Mouse (Mus musculus) megakaryocyte progenitor cell, adult 5-6 weeks (primary cell): ENCODE data around the gene Il12rb1. TPM values are rescaled to one million over a fixed set of nuclear protein-coding genes. Genes with fewer than 3 reads are reported as not detected.
A peak's percentile ranks its signal among the peaks of the same experiment; 100 is the strongest.

Experiments
- ATAC-seq: replicated peaks from 2 replicates; pipeline ENCODE4 v1.8.0; 2016; ENCODE audit warnings: mild to moderate bottlenecking, moderate TSS enrichment, inconsistent platforms; ENCODE audit not compliant: poor library complexity
- total RNA-seq, 2 experiments: library from RNA; stranded (forward) in 1 of 2; stranded (reverse) in 1 of 2; fragments of 157-497, 149-512 nt in 1 of 2; fragments of 200-1000 nt in 1 of 2; gene quantifications; 2 replicates each; pipeline versions ENCODE4 v1.2.3 to v1.2.4; 2015 to 2017

Il12rb1 gene
- total RNA-seq, 2 experiments from 2014 or later: 0.64 to 1.7 TPM

DNA sequence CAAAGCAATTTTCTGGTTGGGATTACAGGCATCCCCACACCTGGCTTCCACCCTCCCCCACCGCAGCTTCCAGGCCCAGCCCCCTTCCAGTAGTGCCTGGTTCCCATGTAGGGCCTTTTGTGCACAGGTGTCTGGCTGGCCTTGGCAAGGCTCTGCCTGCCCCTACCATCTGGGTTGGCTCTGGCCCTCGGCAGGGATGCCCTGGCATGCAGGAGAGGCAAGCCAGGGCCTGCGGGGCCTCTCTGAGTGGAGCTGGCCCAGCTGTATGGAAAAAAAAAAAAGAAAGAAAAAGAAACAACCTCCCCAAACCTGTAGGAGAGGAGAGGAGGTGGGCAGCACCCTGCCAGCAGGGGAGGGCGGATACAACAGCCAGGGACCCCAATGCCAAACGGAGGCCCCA lies 34.8 kb upstream of the Il12rb1 start:
- no peak for ATAC-seq

DNA sequence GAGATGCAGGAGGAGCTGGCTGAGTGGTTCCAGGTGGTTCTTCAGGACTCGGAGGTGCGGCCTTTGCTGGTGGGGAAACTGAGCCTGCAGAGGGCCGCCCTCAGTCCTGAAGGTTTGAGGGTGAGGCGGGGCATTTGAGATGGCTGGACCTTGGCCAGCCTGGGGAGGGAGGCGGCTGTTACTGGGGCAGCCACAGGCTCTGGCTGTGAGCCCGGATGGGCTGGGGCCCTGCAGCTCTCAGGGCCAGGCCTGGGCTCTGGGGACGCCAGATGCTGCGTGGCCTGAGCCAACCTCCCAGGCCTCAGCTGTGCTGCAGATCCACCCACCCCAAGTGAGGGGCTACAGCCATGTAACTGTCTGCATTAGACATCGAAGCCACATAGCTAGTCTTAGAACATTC lies 34.4 kb upstream of the Il12rb1 start:
- ATAC-seq: no peak

- no peak for ATAC-seq
Observed at GRCm38 (mm10) chr8:70774740-70775139, 33.5 kb upstream of the Il12rb1 start.

DNA sequence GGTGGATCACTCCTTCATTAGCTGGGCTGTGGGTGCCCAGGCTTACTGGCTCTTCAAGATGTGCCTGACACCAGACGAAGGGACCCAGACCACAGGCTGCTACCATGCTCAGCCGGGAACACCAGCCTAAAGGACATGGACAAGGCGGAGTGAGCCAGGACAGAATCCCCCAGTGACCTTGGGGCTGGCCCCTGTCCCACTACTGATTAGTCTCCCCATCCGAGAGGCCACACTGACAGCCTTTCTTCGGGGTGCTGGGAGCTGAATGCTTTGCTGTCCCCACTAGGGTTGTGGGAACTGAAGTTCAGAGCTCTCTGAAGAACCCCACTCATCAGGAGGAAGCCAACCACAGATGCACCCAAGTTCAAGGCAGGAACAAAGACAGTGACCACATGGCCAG lies 33.0 kb upstream of the Il12rb1 start:
- no peak for ATAC-seq

DNA sequence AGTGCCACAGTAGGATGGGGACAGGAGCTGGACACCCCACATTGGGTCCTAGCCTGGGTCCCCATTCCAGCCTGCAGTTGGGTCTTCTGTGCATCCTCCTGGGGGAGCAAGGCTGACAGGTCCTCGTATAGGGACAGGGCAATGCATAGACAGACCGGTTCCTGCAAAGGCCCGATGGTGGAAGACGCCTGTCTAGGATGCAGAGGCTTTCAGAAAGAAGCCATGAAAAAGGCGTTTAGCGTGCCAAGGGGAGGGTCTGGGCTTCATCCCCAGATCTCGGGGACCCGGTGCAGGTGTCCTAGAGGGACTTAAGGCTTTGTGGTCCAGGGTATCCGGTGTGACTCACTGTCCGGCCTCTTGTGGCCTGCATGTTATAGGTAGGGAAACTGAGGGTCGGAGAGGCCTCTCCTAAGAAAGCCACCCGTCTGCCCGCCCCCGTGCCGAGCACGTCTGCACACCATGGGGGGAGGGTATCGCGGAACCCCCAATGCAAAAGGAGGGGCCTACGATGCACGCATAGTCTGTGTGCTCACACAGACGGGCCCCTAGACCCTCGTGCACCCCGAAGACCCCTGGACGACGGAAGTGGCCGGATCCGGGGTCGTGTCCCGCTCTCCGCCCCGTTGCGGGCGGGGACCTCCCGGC lies 32.3 kb upstream of the Il12rb1 start:
- no peak for ATAC-seq

DNA sequence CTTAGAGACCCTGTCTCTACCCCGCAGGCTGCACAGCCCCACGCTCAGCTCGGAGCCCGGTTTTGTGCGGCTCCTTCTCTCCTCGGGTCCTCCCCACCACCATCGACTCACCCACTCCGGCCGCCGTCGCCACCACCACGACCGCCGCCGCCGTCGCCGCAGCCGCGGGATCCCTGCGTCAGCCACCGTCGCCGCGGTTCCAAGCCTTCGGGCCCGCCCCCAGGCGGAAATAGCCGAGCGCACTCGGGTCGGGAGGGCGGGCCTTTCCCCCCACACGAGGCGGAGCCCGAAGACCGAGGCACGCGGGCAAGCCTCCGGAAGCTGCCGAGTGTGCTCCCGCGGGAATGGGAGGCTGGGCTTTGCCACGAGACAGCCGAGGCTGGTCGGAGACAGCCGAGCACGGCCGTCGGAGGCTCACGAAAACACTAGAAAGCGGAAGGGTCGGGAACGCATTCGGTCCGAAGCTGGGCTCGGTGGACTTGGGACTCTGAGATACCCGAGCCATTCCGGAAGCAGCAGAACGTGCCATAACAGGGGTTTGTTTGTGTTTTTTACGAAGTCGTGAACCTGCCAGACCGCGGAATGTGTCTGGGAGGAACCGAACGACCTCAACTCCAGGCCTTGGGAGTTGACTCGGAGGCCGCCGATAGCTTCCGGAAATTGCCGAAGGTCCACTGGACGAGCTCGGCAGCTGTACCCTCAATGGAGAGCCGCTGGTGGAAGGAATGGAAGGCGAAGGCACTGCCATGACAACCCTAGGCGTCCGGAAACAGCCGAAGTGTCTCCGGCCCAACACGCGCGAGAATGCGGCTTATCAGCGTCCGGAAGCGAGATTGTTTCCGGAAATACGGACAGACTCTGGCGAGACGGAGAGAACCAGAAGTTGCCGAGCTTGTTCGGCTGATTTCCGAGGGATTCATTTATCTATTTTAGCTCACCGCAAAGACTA lies 31.5 kb upstream of the Il12rb1 start, which contains the start of gene Pik3r2:
Gene Pik3r2 (minus strand): TSS at position 218 of the 949 bp plus-strand sequence.
- peak; percentile 81 for ATAC-seq

DNA sequence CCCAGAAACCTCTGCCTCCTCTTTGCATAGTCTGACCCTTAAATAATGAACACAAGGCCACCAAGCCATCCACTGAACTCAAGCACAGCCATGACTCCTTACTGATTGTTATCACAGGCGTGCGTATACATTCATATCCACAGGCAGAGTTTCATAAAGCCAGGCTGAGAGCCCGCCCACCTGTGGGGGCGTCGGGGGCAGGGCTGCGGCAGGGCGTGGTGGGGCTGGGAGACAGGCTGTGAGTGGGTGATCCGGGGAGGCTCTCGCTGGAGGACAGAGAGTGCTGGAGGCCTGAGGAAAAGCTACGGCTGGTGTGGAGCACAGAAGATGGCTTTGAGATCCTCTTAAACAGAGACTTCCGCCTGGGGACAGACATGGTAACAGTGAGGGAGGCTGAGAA lies 28.2 kb upstream of the Il12rb1 start:
- ATAC-seq: no peak

GRCm38 (mm10) chr8:70786291-70787050 lies 21.8 kb upstream of the Il12rb1 start:
- no peak for ATAC-seq

DNA sequence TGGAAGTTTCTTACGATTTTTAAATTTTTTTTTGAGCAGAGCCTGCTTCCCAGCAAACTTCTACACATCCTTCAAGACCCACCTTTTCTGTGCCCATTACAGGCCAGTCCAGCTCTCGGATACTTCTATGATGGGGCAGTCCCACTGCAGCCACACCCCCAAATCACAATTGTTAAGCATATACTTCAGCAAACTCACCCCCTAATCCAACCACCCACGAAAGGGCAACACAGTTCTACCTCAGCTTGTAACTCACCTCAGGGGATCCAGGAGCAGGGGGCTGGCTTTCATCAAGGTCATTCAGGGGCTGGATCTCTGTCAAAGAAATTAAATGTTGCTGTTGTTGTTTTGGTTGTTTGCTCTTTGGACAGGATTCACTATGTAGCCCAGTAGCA lies 21.2 kb upstream of the Il12rb1 start:
- no peak for ATAC-seq

GRCm38 (mm10) chr8:70787941-70788667 lies 20.1 kb upstream of the Il12rb1 start:
- ATAC-seq: no peak

DNA sequence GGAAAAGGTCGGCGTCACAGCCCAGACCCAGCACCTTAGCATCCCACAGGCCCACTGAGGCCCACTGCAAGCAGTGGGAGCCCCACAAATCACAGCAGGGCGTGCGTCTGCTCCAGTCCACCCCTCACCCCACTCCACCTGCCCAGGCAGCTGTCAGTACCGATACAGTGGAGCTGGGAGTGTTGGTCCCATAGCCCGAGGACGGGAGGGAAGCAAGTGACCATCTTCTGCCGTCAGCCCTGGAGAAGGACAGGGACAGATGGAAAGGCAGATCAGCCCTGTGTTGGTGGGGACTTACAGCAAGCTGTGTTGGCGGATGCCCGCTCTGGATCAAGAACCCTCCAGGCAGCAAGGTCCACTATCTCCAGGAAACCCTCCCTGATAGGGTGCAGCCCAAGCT lies 19.2 kb upstream of the Il12rb1 start:
- no peak for ATAC-seq

DNA sequence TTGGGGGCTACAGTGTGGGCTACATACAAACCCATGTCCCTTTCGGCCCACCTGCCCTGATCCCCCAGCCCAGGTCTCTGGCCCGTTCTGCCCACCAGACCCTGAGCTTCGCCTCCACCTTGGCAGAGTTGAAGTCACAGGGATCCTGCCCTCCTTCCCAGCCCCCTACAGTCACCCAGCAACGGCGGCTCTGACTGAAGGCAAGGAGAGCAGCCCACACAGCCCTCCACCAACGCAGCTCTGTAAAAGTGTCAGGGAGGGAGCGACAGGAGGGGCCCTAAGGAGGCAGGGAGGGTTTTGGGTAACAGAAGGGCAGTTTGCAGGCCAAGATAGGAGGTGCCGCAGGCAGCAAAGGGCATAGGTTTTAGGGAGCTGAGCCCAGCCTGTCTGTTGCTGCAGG lies 17.4 kb upstream of the Il12rb1 start:
- no peak for ATAC-seq

GRCm38 (mm10) chr8:70791294-70791701 lies 17.0 kb upstream of the Il12rb1 start:
- ATAC-seq: peak; percentile 70

GRCm38 (mm10) chr8:70791975-70792691 lies 16.1 kb upstream of the Il12rb1 start:
- peak; percentile 64 for ATAC-seq

GRCm38 (mm10) chr8:70792700-70793099 lies 15.5 kb upstream of the Il12rb1 start:
- ATAC-seq: peak; percentile 11

- no peak for ATAC-seq
Observed at GRCm38 (mm10) chr8:70794215-70794614, 14.0 kb upstream of the Il12rb1 start.

GRCm38 (mm10) chr8:70795370-70795769 lies 12.9 kb upstream of the Il12rb1 start:
- ATAC-seq: no peak

- ATAC-seq: no peak
Observed at GRCm38 (mm10) chr8:70796403-70797080, 11.7 kb upstream of the Il12rb1 start.
